Mouse (Mus musculus) erythroid progenitor cell, adult 5-6 weeks (primary cell): ENCODE measurements around the gene Stab1. TPM values are rescaled to one million over a fixed set of nuclear protein-coding genes. Genes with fewer than 3 reads are reported as not detected.

Source experiments
- ATAC-seq: replicated peaks from 2 replicates; pipeline ENCODE4 v1.8.0; 2016; ENCODE audit warnings: moderate number of reproducible peaks, mild to moderate bottlenecking, moderate TSS enrichment, inconsistent platforms; ENCODE audit not compliant: poor library complexity, low FRiP score, severe bottlenecking
- total RNA-seq, 2 experiments: library from RNA; stranded (forward) in 1 of 2; stranded (reverse) in 1 of 2; fragments of 150-400 nt in 1 of 2; fragments of 186-747, 209-891 nt in 1 of 2; gene quantifications; 2 replicates each; pipeline versions ENCODE4 v1.2.3 to v1.2.4; 2015 to 2017; ENCODE audit warnings: low replicate concordance in 2 of 2

The Stab1 gene
- total RNA-seq, 2 experiments from 2014 or later, result 27.2 TPM; not detected in 1

GRCm38 (mm10) chr14:31135495-31136410 is 32.7 kb downstream of the Stab1 start:
- ATAC-seq, result no peak

- ATAC-seq, result no peak
These were observed 34.1 kb downstream of the Stab1 start for GRCm38 (mm10) chr14:31134015-31135000.

DNA sequence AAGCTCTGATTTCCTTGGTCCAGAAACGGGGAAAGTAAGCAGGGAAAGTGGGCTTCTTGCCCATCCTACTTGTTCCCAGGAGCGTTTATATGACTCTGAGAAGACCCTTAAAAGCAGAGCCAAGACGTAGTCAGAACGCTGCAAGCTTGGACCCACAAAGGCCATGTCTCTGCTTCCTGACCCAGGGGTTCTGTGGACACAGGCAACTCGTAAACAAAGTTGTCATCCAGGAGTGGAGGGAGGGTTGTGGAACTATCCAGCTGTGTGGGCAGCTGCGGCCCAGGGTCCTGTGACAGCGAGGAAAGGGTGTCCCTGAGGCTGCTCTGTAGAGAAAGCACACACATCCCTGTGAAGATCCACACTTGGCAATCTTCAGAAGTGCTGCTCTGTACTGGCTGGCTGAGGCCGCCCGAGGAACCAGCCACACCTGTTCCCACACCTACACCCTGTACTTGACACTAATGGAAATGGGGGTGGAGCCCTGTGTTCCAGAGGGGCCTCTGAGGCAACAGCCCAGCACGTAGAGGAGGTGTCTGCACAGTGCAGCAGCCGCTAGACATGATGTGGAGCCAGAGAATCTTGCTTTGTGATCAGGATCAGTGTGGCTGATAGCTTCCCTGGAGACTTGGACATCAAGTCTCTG is 35.3 kb downstream of the Stab1 start:
- ATAC-seq, result no peak

DNA sequence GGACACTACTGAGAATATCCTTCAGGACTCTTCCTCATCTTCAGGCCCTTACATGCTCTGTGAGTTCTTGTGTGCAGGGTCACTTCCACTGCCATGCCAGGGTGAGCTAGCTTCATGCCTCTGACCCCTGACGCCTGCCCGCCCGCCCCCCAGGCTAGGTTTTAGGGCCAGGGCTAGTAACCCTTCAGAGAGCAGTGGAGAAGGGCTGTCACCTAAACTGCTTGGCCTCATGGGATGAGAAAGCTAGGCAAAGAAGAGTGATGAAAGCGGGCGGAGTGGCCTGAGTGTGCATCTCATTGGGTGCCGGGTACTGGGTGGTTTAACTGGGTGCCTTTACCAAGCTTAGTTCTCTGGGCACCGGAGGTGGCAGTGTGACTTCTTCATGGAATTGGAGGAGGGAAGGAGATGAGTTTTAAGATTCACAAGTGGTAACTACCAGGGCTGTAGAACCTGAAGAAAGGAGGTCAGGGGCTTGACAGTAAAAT is 35.9 kb downstream of the Stab1 start:
- ATAC-seq, result no peak

- no peak for ATAC-seq
These were observed 36.4 kb downstream of the Stab1 start for GRCm38 (mm10) chr14:31132031-31132430.

DNA sequence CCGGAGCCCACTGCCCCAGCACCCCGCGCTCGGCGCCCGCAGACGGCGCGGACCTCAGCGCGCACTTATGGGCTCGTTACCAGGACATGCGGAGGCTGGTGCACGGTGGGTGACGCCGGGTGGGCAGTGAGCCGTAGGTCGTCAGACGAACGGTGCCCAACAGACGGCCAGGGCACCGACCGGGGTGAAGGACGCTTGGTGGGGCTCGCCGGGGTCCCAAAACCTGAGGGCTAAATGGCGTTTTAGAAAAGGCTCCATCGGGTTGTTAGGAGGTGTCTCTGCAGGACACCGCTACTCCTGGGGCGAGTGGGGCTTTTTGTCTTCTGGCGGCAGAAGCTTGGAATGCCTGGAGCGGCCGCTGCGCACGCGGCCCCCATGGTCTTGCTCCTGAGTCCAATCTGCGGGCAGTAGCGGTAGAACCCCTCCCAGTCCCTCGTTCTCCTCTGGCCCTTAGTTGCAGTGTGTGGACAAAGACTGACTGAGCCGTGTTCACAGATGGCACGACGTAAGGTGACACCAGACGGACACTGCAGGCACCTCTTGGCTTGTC is 37.1 kb downstream of the Stab1 start:
- no peak for ATAC-seq

DNA sequence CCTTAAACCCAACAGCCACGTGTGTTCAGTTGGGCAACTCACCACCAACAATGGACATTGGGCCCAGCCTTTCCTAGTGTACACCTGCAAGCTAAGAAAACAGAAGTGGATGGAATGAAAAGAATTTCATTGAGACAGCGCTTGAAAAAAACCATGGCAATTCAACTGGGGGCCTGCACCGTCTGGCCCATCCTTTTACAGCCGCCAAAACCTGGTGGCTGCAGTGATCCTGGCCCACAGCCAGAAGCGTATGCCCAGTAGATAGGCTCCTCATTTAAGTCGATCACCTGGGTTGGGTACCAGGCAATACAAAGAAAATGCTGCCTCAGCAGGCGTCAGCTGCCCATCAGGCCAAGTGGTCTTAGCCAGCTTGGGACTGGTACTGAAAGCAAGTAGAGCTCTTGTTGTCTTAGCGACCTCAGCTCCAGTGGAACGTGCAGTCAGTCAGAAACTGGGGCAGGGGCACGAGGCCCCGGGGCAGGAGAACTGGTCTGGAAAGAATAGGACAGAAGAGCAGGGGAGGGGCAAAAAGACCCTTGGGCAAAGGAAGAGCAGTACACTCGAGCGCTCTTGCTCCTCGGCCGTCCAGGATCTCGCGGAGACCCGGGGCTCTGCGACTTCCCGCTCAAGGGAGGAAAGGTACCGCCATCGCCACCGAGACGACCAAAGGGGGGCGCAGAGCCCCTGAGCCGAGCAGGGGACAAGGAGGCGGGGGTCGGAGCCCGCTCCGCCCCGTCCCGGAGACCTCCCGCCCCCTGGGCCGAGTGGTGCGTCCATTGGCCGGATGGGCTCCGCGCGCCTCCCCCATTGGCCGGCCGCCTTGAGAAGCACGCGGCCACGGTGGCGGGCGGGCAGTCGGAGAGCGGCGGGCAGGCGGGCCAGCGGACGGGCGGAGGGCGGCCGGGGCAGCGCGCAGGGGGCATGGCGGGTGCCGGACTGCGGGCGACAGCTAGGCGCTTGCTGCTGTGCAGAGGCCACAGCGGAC is 37.9 kb downstream of the Stab1 start, which contains the start of gene Nt5dc2:
Gene Nt5dc2 (plus strand): TSS at position 818 of the 985 bp plus-strand sequence.
- ATAC-seq, result peak; percentile 67

DNA sequence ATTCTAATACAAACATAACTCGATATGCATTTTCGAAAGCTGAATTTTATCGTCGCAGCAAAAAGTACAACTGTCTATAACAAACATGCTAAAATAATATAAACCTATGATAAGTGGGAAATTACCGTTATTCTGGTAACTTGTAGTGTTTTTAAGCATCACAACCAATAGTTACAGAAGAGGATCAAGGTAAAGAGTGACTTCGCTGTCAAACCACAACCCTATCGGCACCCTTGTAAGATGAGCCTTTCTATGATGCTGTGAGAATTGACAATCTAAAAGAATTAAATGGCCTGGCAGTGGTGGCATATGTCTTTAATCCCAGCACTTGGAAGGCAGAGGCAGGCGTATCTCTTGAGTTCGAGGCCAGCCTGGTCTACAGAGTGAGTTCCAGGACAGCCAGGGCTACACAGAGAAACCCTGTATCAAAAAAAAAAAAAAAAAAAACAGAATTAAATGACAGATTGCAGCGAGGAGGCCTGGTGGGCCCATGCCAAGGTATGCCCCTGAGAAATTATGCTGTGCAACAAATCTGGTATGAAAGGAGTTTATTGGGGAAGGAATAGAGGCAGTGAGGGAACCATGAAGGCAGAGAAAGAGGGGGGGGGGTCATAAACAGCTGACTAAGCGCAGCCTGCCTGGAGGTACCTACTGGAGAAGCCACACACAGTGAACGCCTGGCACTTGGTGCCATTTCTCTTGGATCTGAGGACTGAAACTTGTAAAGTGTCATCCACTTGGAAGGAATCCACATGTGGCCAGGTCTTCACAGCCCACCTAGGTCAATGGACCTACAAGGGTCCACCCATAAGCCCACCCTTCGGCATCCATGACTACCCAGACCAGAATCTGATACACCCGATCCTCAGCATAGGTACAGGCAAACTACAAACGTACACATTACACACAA is 38.9 kb downstream of the Stab1 start:
- no peak for ATAC-seq

DNA sequence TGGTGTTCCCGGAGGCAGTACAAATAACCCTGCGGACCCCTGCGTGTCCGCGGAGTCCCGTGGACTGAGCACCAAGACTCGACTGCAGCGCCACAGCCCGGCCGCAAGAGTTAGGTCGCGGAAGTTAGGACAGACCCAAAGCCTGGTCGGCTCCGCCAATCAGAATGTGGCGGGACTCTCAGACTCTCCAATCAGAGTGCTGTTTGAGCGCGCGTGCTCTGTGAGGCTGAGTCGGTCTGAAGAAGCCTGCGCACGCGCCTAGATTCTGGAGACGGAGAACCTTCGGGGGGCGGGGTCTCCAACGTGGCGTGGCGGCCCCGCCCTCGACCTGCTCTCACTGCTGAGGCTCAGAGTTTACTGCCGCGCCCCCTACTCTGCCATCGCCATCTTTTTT is 39.6 kb downstream of the Stab1 start, which contains the start of gene Smim4:
Gene Smim4 (minus strand): TSS at position 131 of the 394 bp plus-strand sequence.
- peak; percentile 88 for ATAC-seq

- peak; percentile 44 for ATAC-seq
These were observed 40.2 kb downstream of the Stab1 start for GRCm38 (mm10) chr14:31128101-31128825.

DNA sequence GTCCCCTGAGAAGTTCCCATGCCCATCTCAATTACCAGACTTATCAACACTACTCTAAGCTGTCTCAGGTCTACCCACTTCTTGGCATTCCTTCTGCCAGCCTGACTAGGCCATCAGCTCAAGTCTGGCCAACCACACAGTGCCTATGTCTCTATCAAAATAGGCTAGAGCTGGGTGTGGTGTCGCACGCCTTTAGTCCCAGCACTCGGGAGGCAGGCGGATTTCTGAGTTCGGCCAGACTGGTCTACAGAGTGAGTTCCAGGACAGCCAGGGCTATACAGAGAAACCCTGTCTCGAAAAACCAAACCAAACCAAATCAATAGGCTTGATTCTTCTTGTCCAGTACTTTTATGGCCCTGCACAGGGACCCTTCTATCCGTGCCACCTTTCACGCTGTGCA is 41.6 kb downstream of the Stab1 start:
- ATAC-seq, result no peak

GRCm38 (mm10) chr14:31125106-31126075 is 43.0 kb downstream of the Stab1 start:
- no peak for ATAC-seq

- ATAC-seq, result no peak
These were observed 52.9 kb downstream of the Stab1 start for GRCm38 (mm10) chr14:31115522-31115921.

GRCm38 (mm10) chr14:31114011-31114410 is 54.4 kb downstream of the Stab1 start:
- ATAC-seq, result no peak

- ATAC-seq, result no peak
These were observed 56.3 kb downstream of the Stab1 start for GRCm38 (mm10) chr14:31112187-31112586.
